Mouse (Mus musculus) liver, postnatal 0 days (tissue): ENCODE data around the gene Rer1. TPM values are rescaled to one million over a fixed set of nuclear protein-coding genes. Genes with fewer than 3 reads are reported as not detected.

Source experiments
- ATAC-seq: fragments of 200-750 bp; cut with Nextera tagmentation; 2 replicates; pipeline ENCODE4 v1.8.0; 2017; ENCODE audit warnings: mild to moderate bottlenecking, moderate library complexity
- DNase-seq: peaks from one replicate; pipeline ENCODE4 v3.0.0-alpha.2; 2016
- H3K27ac ChIP-seq: fragments of 300-500 bp; sonication (generic); 2 replicates; pipeline ENCODE4 v1.5.1; 2014; ENCODE audit warnings: antibody characterized with exemption, moderate library complexity, mild to moderate bottlenecking, low read depth
- H3K27me3 ChIP-seq: fragments of 300-500 bp; sonication (generic); 2 replicates; pipeline ENCODE4 v1.6.1; 2014; ENCODE audit warnings: low read length, control low read depth, mixed read lengths; ENCODE audit not compliant: insufficient read depth
- H3K36me3 ChIP-seq: fragments of 300-500 bp; sonication (generic); replicated peaks from 2 replicates; pipeline ENCODE4 v1.6.1; 2014; ENCODE audit warnings: mild to moderate bottlenecking, control low read depth, low read length, moderate library complexity, mixed read lengths; ENCODE audit not compliant: insufficient read depth
- H3K4me1 ChIP-seq: fragments of 300-500 bp; sonication (generic); 2 replicates; pipeline ENCODE4 v1.6.1; 2014; ENCODE audit warnings: antibody characterized with exemption, mild to moderate bottlenecking, control low read depth; ENCODE audit not compliant: insufficient read depth
- H3K4me2 ChIP-seq: fragments of 300-500 bp; sonication (generic); 2 replicates; pipeline ENCODE4 v1.6.1; 2014; ENCODE audit warnings: low read depth, mild to moderate bottlenecking, low read length, moderate library complexity, mixed read lengths
- H3K4me3 ChIP-seq: fragments of 300-500 bp; sonication (generic); 2 replicates; pipeline ENCODE4 v1.5.1; 2014; ENCODE audit warnings: low read depth, low read length
- H3K9ac ChIP-seq: fragments of 300-500 bp; sonication (generic); replicated peaks from 2 replicates; pipeline ENCODE4 v1.6.1; 2014; ENCODE audit warnings: mild to moderate bottlenecking, moderate library complexity
- H3K9me3 ChIP-seq: fragments of 300-500 bp; sonication (generic); 2 replicates; pipeline ENCODE4 v1.6.1; 2016; ENCODE audit warnings: mild to moderate bottlenecking, control low read depth, low read length, mixed read lengths
- EP300 ChIP-seq: IDR thresholded peaks from 2 replicates; pipeline ENCODE4 v1.6.1; 2016; ENCODE audit warnings: antibody characterized with exemption, low read depth, mild to moderate bottlenecking
- WGBS: fragments of 180-500 bp; shearing (Covaris S2); extraction: QIAGEN DNeasy Blood & Tissue Kit; methylation state at CpG from one replicate; pipeline ENCODE4 v1.1.7; 2014; ENCODE audit not compliant: insufficient replicate concordance; 5-methylcytosine and 5-hydroxymethylcytosine counted together
- polyA plus RNA-seq: library from polyadenylated mRNA; unstranded; fragments of >200 nt; fragmentation: Nextera tagmentation; extraction: Ambion mirVana; gene quantifications from 2 replicates; pipeline ENCODE4 v1.2.1, GENCODE M21; 2015

Rer1 gene
- polyA plus RNA-seq, 1 experiment from 2014 or later, result 111 TPM

- 83% methylated on average over 11 of the region's 11 CpGs for WGBS
- H3K27ac ChIP-seq, result no peak overlapping the region
- no peak for TF ChIP-seq EP300
- no peak overlapping the region for H3K4me2 ChIP-seq
- ATAC-seq (no peak), DNase-seq (no peak)
- no peak overlapping the region for H3K4me3 ChIP-seq
- H3K36me3 ChIP-seq, result no peaks in the 10 kb centered on the region
- no peaks in the 10 kb centered on the region for H3K9me3 ChIP-seq
- H3K27me3 ChIP-seq, result no peaks in the 10 kb centered on the region
- no peaks in the 10 kb centered on the region for H3K4me1 ChIP-seq
- no peak overlapping the region for H3K9ac ChIP-seq
These were observed 61.8 kb downstream of the Rer1 start for GRCm38 (mm10) chr4:155024170-155025010.

Other genes starting within 250 kb of the Rer1 start
- not detected in 2 replicates for gene Ttc34, start 248.9 kb downstream of the Rer1 start, polyA plus RNA-seq
- gene Mmel1, start 216.8 kb downstream of the Rer1 start, polyA plus RNA-seq, result 0.80 and 0.98 TPM in 2 replicates
- 5.9 and 6.5 TPM in 2 replicates for gene Fam213b, start 187.2 kb downstream of the Rer1 start, polyA plus RNA-seq
- gene Tnfrsf14, start 157.8 kb downstream of the Rer1 start, polyA plus RNA-seq, result 17.2 and 20.0 TPM in 2 replicates
- gene Hes5, start 125.5 kb downstream of the Rer1 start, polyA plus RNA-seq, result 0.15 and 0.21 TPM in 2 replicates
- gene Pank4, start 122.3 kb downstream of the Rer1 start, polyA plus RNA-seq, result 10.9 and 11.4 TPM in 2 replicates
- gene Plch2, start 29.6 kb downstream of the Rer1 start, polyA plus RNA-seq, result 0.04 TPM in 1 of 2 replicates, not detected in the other
- 5.9 and 6.8 TPM in 2 replicates for gene Pex10, start 19.4 kb downstream of the Rer1 start, polyA plus RNA-seq
- 2.2 TPM in 2 replicates for gene Morn1, start 195 bp upstream of the Rer1 start, polyA plus RNA-seq
- 3.5 and 3.7 TPM in 2 replicates for gene Ski, start 136.2 kb upstream of the Rer1 start, polyA plus RNA-seq
- 23.1 and 24.7 TPM in 2 replicates for gene Faap20, start 163.4 kb upstream of the Rer1 start, polyA plus RNA-seq